Mouse (Mus musculus) layer of hippocampus, adult 8-10 months (tissue): Measurements from ENCODE around the gene Fbxl17. TPM values are rescaled to one million over a fixed set of nuclear protein-coding genes. Genes with fewer than 3 reads are reported as not detected.

ENCODE experiments used
- DNase-seq, 2 experiments: peaks; one replicate each; pipeline ENCODE4 v3.0.0; 2022; ENCODE audit warnings: low spot score in 2 of 2
- total RNA-seq, 4 experiments: library from RNA; stranded (reverse); gene quantifications; 2 replicates each; pipeline ENCODE4 v1.2.4; 2022

Gene Fbxl17
- total RNA-seq, 4 experiments from 2014 or later: 48.7 to 59.9 (median 54.3) TPM

GRCm38 (mm10) chr17:63061786-63062185 lies 438.0 kb downstream of the Fbxl17 start:
- no peak for DNase-seq

GRCm38 (mm10) chr17:63060814-63061213 lies 439.0 kb downstream of the Fbxl17 start:
- no peak for DNase-seq

GRCm38 (mm10) chr17:63057740-63058388 lies 442.0 kb downstream of the Fbxl17 start:
- DNase-seq: peak in 1 of 2 experiments; percentile 51

- no peak for DNase-seq
These were observed 442.8 kb downstream of the Fbxl17 start for GRCm38 (mm10) chr17:63056976-63057375.

GRCm38 (mm10) chr17:63053311-63053710 lies 446.5 kb downstream of the Fbxl17 start:
- DNase-seq: no peak

- DNase-seq: no peak
These were observed 453.4 kb downstream of the Fbxl17 start for GRCm38 (mm10) chr17:63046401-63046800.

GRCm38 (mm10) chr17:63045297-63045696 lies 454.5 kb downstream of the Fbxl17 start:
- no peak for DNase-seq

GRCm38 (mm10) chr17:63043046-63043675 lies 456.7 kb downstream of the Fbxl17 start:
- DNase-seq: no peak

- DNase-seq: no peak
These were observed 462.3 kb downstream of the Fbxl17 start for GRCm38 (mm10) chr17:63037562-63037961.

GRCm38 (mm10) chr17:63033141-63033540 lies 466.7 kb downstream of the Fbxl17 start:
- no peak for DNase-seq

- no peak for DNase-seq
These were observed 470.7 kb downstream of the Fbxl17 start for GRCm38 (mm10) chr17:63029105-63029504.

GRCm38 (mm10) chr17:63025238-63025637 lies 474.6 kb downstream of the Fbxl17 start:
- DNase-seq: no peak

GRCm38 (mm10) chr17:63017605-63018167 lies 482.1 kb downstream of the Fbxl17 start:
- DNase-seq: no peak

GRCm38 (mm10) chr17:63012571-63012923 lies 487.3 kb downstream of the Fbxl17 start:
- DNase-seq: no peak

- peak; percentile 73 to 83 for DNase-seq
These were observed 487.8 kb downstream of the Fbxl17 start for GRCm38 (mm10) chr17:63011893-63012570.

GRCm38 (mm10) chr17:63010830-63011229 lies 489.0 kb downstream of the Fbxl17 start:
- DNase-seq: no peak

- DNase-seq: no peak
These were observed 491.0 kb downstream of the Fbxl17 start for GRCm38 (mm10) chr17:63008788-63009187.

GRCm38 (mm10) chr17:63008277-63008676 lies 491.5 kb downstream of the Fbxl17 start:
- no peak for DNase-seq

- no peak for DNase-seq
These were observed 491.9 kb downstream of the Fbxl17 start for GRCm38 (mm10) chr17:63007876-63008275.
